Mouse (Mus musculus) spleen, adult 2 months (tissue): ENCODE measurements around the gene Pbx1.

Experiments
- CTCF ChIP-seq: fragments of 200-500 bp; IDR thresholded peaks from 2 replicates; pipeline ENCODE4 v1.5.1; 2011; ENCODE audit warnings: mild to moderate bottlenecking, inconsistent platforms; ENCODE audit not compliant: insufficient read depth, insufficient read length, insufficient replicate concordance; ENCODE audit errors: extremely low read depth
- POLR2A ChIP-seq: fragments of 200-500 bp; IDR thresholded peaks from 2 replicates; pipeline ENCODE4 v1.6.1; 2011; ENCODE audit warnings: low read depth, low read length, inconsistent platforms

DNA sequence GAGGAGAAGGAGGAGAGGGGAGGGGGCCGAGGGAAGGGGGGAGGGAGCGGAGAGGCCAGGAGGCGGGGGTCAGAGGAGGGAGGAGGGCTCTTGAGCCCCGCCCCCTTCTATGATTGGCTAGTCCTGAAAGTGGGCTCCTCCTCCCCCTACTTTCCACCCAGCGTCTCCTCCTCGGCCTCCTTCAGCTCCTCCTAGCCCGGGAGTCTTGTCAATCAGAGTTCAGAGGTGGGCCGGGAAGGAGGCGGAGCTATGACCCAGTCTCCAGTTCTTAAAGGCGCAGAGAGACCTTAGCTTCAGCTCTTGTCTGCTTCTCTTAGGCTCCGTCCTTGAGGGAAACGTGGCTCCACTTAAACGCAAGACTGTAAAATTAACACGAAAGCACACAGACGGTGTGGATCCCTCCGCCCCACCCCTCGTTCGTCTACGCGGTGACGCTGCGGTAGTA, 233 bp upstream of the Pbx1 start:
- TF ChIP-seq CTCF (no peak), POLR2A (no peak)
